In the genomic region with DNA sequence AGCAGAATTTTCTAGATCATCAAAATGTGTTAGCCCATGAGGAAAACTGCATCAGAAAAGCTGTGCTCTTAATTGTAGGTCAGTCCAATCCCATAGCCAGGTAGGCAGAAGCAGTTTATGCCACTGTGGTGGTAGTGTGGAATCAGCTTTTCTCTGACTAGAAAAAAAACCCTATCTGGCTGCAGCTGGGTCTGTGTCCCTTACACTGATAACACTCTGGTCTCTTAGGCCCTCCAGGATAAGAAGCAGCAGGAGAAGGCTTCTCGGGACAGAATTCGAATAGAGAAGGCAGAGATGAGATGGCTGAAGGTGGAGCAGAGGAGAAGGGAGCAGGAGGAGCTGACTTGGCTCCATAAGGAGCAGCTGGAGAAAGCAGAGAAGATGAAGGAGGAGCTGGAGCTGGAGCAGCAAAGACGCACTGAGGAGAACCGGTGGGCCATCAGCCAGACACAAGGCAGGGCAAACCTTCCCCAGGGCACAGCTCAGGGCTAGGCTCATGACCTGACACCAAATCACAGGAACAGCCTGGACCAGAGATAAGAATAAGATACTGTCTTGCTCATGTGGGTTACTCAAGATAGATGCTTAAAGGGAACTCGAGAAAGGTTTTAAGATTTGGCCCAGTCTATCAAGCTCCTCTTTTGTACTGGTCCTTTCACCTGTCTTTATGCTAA, we compare ENCODE assay signal across 1 mouse cellular context.
A peak's percentile ranks its signal among the peaks of the same experiment; 100 is the strongest.
TF ChIP-seq lines count a peak whose summit lies in the region.

No protein-coding gene starts in this region.

TF ChIP-seq in MEL, 35 proteins besides CTCF, POLR2A, EP300 and RAD21 (continued from another document):
- TF ChIP-seq TCF12 (IDR thresholded peaks at IDR 0.05; ENCODE audit: low read depth, low read length) (peak; percentile 32; the same call in 1 of the 2 replicates), BHLHE40 (IDR thresholded peaks at IDR 0.05; ENCODE audit: borderline replicate concordance, low read depth, low read length) (no peak)
